17 mouse cellular contexts compared by ENCODE assay signal in the genomic region with DNA sequence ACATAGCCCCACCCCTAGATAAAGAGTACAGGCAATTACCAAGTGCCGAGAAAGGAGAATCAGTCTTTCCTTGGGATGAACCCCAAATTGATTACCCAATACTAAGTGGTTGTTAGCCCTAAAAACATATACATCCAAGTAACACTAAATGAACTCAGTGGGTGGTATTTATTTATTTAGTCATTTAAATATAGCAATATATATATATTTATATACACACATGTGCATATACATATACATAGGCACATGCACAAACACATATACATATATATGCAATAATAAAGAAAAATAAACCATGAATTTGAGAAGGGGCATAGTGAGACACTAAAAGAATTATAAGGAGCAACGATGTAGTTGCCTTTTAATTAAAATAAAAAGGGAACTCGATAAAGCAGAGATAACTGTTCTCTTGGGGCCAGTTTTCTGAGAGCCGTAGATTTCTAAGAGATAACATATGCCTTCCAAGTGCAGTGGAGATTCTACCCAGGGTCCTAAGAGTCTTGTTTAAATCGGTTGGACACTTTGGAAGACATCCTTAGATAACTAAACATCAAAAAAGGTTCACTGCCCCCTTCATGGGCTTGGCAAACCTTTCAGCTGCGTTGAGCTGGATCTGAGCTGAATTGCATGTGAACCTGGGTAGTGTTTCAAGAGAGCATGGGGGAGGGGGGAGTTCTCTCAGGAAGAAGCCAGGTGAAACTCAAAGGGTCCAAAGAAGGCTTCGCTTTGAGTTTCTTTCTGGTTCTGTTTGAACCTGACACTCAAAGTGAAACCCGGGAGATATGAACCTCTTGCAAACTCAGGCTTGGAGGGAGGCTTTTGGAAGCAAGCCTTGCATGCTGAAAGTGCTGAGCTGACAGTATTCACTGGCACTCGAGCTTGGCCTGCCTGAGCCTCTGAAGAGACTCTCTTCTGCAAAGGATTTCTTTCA.
DNase-seq lines count a peak whose midpoint lies in the region; ATAC-seq lines count a peak whose summit lies in the region.
"Had no signal": no experiment of that assay in that cellular context is flagged by ENCODE, and none has a peak within 500 bp of the region (broad histone marks: within the 10 kb centered on the region; RNA-seq: fewer than 3 reads in every experiment).

No protein-coding gene starts in this region.

- no peaks in the 10 kb centered on the region for H3K4me1 ChIP-seq in kidney, embryonic 14.5 days (ENCODE audit: control insufficient read depth, insufficient read depth, low read length)
- peaks cover 48% of the 10 kb centered on the region for H3K4me1 ChIP-seq in liver, embryonic 13.5 days (replicated peaks)
- H3K4me1 ChIP-seq: embryonic facial prominence, embryonic 15.5 days; hindbrain, embryonic 10.5 days had no signal

- no peaks in the 10 kb centered on the region for H3K36me3 ChIP-seq in kidney, embryonic 14.5 days (ENCODE audit: control insufficient read depth, insufficient read depth, low read length)
- no peaks in the 10 kb centered on the region for H3K36me3 ChIP-seq in liver, embryonic 13.5 days
- H3K36me3 ChIP-seq: embryonic facial prominence, embryonic 15.5 days; hindbrain, embryonic 10.5 days had no signal

- no peak overlapping the region for H3K9ac ChIP-seq in kidney, embryonic 14.5 days (ENCODE audit: low read depth, low read length)
- H3K9ac ChIP-seq in liver, embryonic 13.5 days = no peak overlapping the region
- H3K9ac ChIP-seq: embryonic facial prominence, embryonic 15.5 days had no signal

- ATAC-seq in kidney, embryonic 14.5 days (ENCODE audit: low FRiP score, low TSS enrichment) = no peak
- no peak; the same call in 1 of the 2 replicates for ATAC-seq in liver, embryonic 13.5 days (ENCODE audit: low read depth)
- ATAC-seq: forebrain, embryonic 14.5 days; intestine, embryonic 16.5 days; Patski had no signal

- H3K4me2 ChIP-seq in kidney, embryonic 14.5 days (replicated peaks; ENCODE audit: low read depth, low read length) = no peak overlapping the region
- H3K4me2 ChIP-seq in liver, embryonic 13.5 days = peak overlapping the region; percentile 33; the same call in 1 of the 2 replicates
- H3K4me2 ChIP-seq: embryonic facial prominence, embryonic 15.5 days; heart, embryonic 11.5 days had no signal

- no peak overlapping the region for H3K4me3 ChIP-seq in kidney, embryonic 14.5 days (ENCODE audit: low read length)
- H3K4me3 ChIP-seq in liver, embryonic 13.5 days (replicated peaks) = no peak overlapping the region
- H3K4me3 ChIP-seq: embryonic facial prominence, embryonic 15.5 days; hindbrain, embryonic 10.5 days had no signal

- H3K27ac ChIP-seq in kidney, embryonic 14.5 days (ENCODE audit: low read depth, low read length) = no peak overlapping the region
- H3K27ac ChIP-seq in liver, embryonic 13.5 days = peak overlapping the region; percentile 86
- H3K27ac ChIP-seq: embryonic facial prominence, embryonic 15.5 days; hindbrain, embryonic 10.5 days had no signal

- H3K27me3 ChIP-seq in kidney, embryonic 14.5 days (ENCODE audit: control insufficient read depth, insufficient read depth, low read length) = no peaks in the 10 kb centered on the region
- no peaks in the 10 kb centered on the region for H3K27me3 ChIP-seq in liver, embryonic 13.5 days
- H3K27me3 ChIP-seq: embryonic facial prominence, embryonic 15.5 days had no signal

- H3K9me3 ChIP-seq in kidney, embryonic 14.5 days (ENCODE audit: control insufficient read depth, low read length) = peaks cover 2% of the 10 kb centered on the region; the same call in 1 of the 2 replicates
- H3K9me3 ChIP-seq in liver, embryonic 13.5 days (replicated peaks) = no peaks in the 10 kb centered on the region
- H3K9me3 ChIP-seq: embryonic facial prominence, embryonic 15.5 days had no signal

- DNase-seq in kidney, adult 18-20 months = peak; percentile 6
- peak; percentile 48 for DNase-seq in CD4-positive, CD25-positive, alpha-beta regulatory T cell, adult 2 months (ENCODE audit: low read depth, low spot score)
- peak; percentile 7 for DNase-seq in brain, adult 2 months (ENCODE audit: low read depth, low spot score)
- DNase-seq in liver, embryonic 13.5 days = no peak
- no peak for DNase-seq in left cerebral cortex, adult 9 months (ENCODE audit: low spot score in 2 of 2)
- DNase-seq in cerebellum, postnatal 14 days = no peak
- no peak for DNase-seq in layer of hippocampus, postnatal 14 days (ENCODE audit: low spot score in 2 of 2)
- DNase-seq: adrenal gland, postnatal 25 days; gastrocnemius, postnatal 10 days; lung, adult 18-20 months had no signal

- 67% methylated on average over 9 of the region's 9 CpGs for WGBS in kidney, embryonic 14.5 days
- 47% methylated on average over 9 of the region's 9 CpGs for WGBS in liver, embryonic 13.5 days (ENCODE audit: insufficient replicate concordance)

Comparison
In these comparisons a context has a peak if more than half of its experiments do, and no peak if none do; other contexts are left out.
1. DNase-seq: peak in kidney, adult 18-20 months (single experiment), CD4-positive, CD25-positive, alpha-beta regulatory T cell, adult 2 months (single experiment) and brain, adult 2 months (single experiment); none in liver, embryonic 13.5 days (single experiment), left cerebral cortex, adult 9 months (0 of 2), cerebellum, postnatal 14 days (0 of 2) and layer of hippocampus, postnatal 14 days (0 of 2).